Mouse (Mus musculus): ENCODE data around the gene Kmt2c.

- no peak for TF ChIP-seq EP300 (optimal IDR thresholded peaks at IDR 0.05)
- TF ChIP-seq CTCF (IDR thresholded peaks at IDR 0.05; ENCODE audit: low read depth): no peak
Measured at GRCm38 (mm10) chr5:25222752-25223702, 275.6 kb downstream of the Kmt2c start, which contains the start of gene E130116L18Rik.

All from stomach, postnatal 0 days (tissue).